Mouse (Mus musculus) heart, embryonic 11.5 days (tissue): ENCODE data around the gene Eps8l2. TPM values are rescaled to one million over a fixed set of nuclear protein-coding genes. Genes with fewer than 3 reads are reported as not detected.

Experiments used
- ATAC-seq: fragments of 200-750 bp; cut with Nextera tagmentation; replicated peaks from 2 replicates; pipeline ENCODE4 v1.8.0; 2017; ENCODE audit warnings: moderate library complexity; ENCODE audit not compliant: insufficient number of reproducible peaks, low FRiP score, low TSS enrichment
- H3K27ac ChIP-seq: fragments of 300-500 bp; sonication (generic); 2 replicates; pipeline ENCODE4 v1.5.1; 2014; ENCODE audit warnings: mild to moderate bottlenecking, low read depth, low read length
- H3K27me3 ChIP-seq: fragments of 300-500 bp; sonication (generic); 2 replicates; pipeline ENCODE4 v1.6.1; 2014; ENCODE audit warnings: mild to moderate bottlenecking, low read length, mixed read lengths; ENCODE audit not compliant: control insufficient read depth, insufficient read depth
- H3K36me3 ChIP-seq: fragments of 300-500 bp; sonication (generic); 2 replicates; pipeline ENCODE4 v1.6.1; 2014; ENCODE audit warnings: mild to moderate bottlenecking, low read length, moderate library complexity, mixed read lengths; ENCODE audit not compliant: control insufficient read depth, insufficient read depth
- H3K4me1 ChIP-seq: fragments of 300-500 bp; sonication (generic); 2 replicates; pipeline ENCODE4 v1.6.1; 2014; ENCODE audit warnings: low read length; ENCODE audit not compliant: control insufficient read depth, insufficient read depth
- H3K4me2 ChIP-seq: fragments of 300-500 bp; sonication (generic); 2 replicates; pipeline ENCODE4 v1.6.1; 2014; ENCODE audit warnings: mild to moderate bottlenecking, moderate library complexity
- H3K4me3 ChIP-seq: fragments of 300-500 bp; sonication (generic); 2 replicates; pipeline ENCODE4 v1.5.1; 2014; ENCODE audit warnings: low read depth, low read length
- H3K9ac ChIP-seq: fragments of 300-500 bp; sonication (generic); 2 replicates; pipeline ENCODE4 v1.6.1; 2014; ENCODE audit warnings: mild to moderate bottlenecking, low read depth, low read length, moderate library complexity
- H3K9me3 ChIP-seq: fragments of 300-500 bp; sonication (generic); replicated peaks from 2 replicates; pipeline ENCODE4 v1.6.1; 2016; ENCODE audit warnings: low read length; ENCODE audit not compliant: control insufficient read depth
- WGBS: fragments of 180-500 bp; shearing (Covaris S2); extraction: QIAGEN DNeasy Blood & Tissue Kit; methylation state at CpG from one replicate; pipeline ENCODE4 v1.1.7; 2014; ENCODE audit not compliant: insufficient replicate concordance; 5-methylcytosine and 5-hydroxymethylcytosine counted together
- polyA plus RNA-seq: library from polyadenylated mRNA; unstranded; fragments of >200 nt; fragmentation: Nextera tagmentation; extraction: Ambion mirVana; gene quantifications from 2 replicates; pipeline ENCODE4 v1.2.1, GENCODE M21; 2014

The Eps8l2 gene
- polyA plus RNA-seq, 1 experiment from 2014 or later, result 0.82 TPM

DNA sequence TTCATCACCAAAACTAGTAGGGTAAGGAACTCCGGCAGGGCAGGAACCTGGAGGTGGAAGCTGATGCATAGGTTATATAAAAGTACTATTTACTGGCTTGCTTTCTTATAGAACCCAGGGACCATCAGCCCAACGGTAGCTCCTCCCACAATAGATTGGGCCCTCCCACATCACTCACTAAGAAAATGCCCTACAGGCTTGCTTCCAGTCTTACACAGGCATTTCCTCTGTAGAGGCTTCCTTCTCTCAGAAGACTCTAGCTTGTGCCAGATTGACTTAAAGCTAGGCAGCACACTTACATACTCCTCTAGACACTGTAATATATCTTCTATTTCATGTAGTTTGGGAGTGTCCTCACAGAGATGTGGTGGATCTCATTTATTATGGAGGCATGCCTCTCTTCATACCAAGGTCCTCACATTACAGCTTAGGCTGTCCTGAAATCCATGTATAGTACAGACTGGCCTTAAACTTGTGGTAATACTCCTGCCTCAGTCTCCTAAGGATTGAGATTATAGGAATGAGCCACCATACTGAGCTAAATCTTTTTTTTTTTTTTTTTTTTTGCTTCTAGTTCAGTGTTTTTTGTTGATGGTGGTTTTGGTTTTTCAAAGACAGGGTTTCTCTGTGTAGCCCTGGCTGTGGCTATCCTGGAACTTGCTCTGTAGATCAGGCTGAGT is 49.3 kb downstream of the Eps8l2 start:
- Histone ChIP-seq H3K27ac (no peak overlapping the region), H3K9ac (no peak overlapping the region), H3K9me3 (no peaks in the 10 kb centered on the region), H3K4me2 (no peak overlapping the region), H3K27me3 (peaks cover 5% of the 10 kb centered on the region; the same call in 1 of the 2 replicates), H3K4me3 (no peak overlapping the region), H3K4me1 (peaks cover 5% of the 10 kb centered on the region), H3K36me3 (no peaks in the 10 kb centered on the region)
- 50% methylated on average over 2 of the region's 2 CpGs for WGBS
- ATAC-seq, result no peak

DNA sequence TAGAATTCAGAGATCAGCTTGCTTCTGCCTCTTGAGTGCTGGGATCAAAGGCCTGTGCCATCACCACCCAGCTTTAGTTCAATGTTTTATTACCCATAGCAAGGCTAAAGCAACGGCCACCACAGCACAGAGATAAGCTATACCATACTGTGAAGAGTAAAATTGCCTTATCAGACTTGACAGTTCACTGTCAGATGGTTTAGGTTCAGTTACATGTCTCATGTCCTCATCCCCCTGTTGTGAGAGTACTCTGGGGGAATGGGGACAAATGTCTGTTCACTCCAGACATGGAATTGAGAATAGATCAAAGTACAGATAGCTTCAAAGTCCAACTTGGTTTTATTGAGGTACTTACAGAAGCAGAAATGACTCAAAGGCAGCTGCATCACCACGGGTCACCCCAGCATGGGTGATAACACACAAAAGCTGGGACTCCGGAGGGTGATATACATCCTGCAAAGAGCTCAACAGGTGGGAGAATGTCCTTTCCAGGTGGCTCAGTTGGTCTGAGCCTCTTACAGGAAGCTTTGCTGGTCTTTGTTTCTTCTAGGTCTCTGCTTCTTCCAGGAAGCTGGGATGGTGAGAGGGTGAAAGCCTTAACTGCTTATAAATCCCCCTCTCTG is 49.9 kb downstream of the Eps8l2 start:
- H3K27me3 ChIP-seq, result peaks cover 5% of the 10 kb centered on the region; the same call in 1 of the 2 replicates
- no peak for ATAC-seq
- peaks cover 8% of the 10 kb centered on the region for H3K4me1 ChIP-seq
- H3K27ac ChIP-seq, result no peak overlapping the region
- 49% methylated on average over 3 of the region's 3 CpGs for WGBS
- no peak overlapping the region for H3K4me2 ChIP-seq
- H3K9me3 ChIP-seq, result no peaks in the 10 kb centered on the region
- H3K4me3 ChIP-seq, result no peak overlapping the region
- H3K9ac ChIP-seq, result no peak overlapping the region
- no peaks in the 10 kb centered on the region for H3K36me3 ChIP-seq

DNA sequence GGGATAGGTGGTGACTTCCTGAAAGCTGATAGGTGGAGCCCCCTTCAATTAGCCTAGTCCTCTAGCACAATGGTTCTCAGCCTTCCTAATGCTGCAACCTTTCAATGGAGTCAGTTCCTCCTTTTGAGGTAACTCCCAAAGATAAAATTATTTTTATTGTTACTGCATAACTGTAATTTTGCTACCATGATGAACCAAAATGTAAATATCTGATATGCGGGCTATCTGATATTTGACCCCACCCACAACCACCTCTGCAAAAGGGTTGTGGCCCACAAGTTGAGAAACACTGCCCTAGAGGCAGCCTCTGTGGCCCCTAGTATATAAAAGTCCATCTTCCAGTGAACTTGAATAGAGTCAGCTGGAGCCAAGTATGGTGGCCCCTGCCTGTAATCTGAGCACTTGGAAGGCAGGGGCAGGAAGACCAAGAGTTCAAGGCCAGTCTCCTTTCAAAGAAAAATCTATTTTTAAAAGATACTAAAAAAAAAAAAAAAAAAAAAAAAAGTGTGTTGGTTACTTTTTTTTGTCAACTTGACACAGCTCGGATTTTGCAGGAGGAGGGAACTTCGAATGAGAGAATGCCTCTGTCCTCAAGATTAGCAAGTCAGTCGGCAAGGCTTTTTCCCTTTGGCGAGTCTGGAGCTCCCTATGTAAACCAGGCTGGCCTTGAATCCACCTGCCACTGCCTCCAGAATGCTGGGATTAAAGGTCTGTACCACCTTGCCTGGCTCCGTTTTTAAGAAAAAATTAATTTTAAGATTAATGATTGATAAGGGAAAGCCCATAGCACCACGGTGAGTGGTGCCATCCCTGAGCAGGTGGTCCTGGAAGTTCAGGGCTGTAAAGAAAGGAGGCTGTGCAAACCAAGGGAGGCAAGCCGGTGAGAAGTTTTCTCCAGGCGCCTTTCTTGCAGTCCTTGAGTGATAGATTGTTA is 51.9 kb downstream of the Eps8l2 start:
- Histone ChIP-seq H3K27ac (no peak overlapping the region), H3K27me3 (no peaks in the 10 kb centered on the region), H3K4me3 (no peak overlapping the region), H3K4me1 (peaks cover 8% of the 10 kb centered on the region), H3K9ac (no peak overlapping the region), H3K36me3 (no peaks in the 10 kb centered on the region), H3K9me3 (no peaks in the 10 kb centered on the region), H3K4me2 (peak overlapping the region; percentile 89)
- no peak for ATAC-seq
- 54% methylated on average over 9 of the region's 9 CpGs for WGBS

DNA sequence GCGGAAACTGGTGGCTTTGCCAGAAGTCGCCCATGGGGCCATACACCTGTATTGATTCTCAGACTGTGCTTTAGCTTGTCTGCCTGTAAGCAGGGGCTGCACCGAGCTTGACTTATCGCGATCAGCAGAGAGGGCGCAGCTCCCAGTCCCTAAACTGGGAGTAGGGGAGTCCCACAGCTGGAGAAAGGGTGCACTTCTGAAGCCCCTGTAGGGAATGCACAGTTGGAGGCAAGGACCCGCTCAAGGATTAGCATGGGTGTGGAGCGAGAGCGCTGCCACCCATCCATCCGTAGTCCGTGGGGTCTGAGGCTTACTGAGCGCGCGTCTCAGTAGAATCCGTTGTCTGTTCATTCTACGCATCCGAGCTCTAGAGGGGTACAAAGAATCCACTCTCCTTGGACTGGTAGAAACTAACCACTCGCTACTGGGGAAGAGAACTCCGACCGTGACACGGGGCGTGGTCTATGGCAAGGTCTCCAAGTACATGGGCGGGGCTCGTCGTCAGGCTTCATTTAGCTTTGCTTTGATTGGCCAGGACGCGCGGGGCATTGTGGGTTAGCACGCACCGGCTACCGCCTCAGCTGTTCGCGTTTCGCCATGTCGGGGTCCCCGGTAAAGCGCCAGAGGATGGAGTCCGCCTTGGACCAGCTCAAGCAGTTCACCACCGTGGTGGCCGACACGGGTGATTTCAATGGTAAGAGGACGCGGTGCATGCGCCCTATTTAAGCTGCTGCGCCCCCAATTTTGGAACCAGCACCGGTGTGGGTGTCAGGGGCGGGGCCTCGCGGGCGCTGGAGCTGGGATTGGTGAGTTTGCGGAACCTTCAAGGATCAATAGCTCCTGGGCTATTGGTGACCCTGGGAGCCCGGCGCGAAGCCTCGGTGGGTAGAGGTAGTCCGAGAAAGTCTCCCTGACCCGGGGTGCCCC is 53.2 kb downstream of the Eps8l2 start, which contains the start of gene Taldo1:
TSS of gene Taldo1 (plus strand) at position 575 of the 927 bp plus-strand sequence.
- peak within 1 kb of the TSS; percentile 79 for H3K9ac ChIP-seq
- H3K36me3 ChIP-seq, result no peaks in the 10 kb centered on the region
- H3K9me3 ChIP-seq, result no peaks in the 10 kb centered on the region
- H3K4me2 ChIP-seq, result peak within 1 kb of the TSS; percentile 89
- peaks cover 8% of the 10 kb centered on the region for H3K4me1 ChIP-seq
- H3K4me3 ChIP-seq, result peak within 1 kb of the TSS; percentile 78
- H3K27me3 ChIP-seq, result no peaks in the 10 kb centered on the region
- under 1% methylated on average over 57 of the region's 57 CpGs for WGBS
- H3K27ac ChIP-seq, result peak within 1 kb of the TSS; percentile 90
- ATAC-seq, result peak; percentile 93

DNA sequence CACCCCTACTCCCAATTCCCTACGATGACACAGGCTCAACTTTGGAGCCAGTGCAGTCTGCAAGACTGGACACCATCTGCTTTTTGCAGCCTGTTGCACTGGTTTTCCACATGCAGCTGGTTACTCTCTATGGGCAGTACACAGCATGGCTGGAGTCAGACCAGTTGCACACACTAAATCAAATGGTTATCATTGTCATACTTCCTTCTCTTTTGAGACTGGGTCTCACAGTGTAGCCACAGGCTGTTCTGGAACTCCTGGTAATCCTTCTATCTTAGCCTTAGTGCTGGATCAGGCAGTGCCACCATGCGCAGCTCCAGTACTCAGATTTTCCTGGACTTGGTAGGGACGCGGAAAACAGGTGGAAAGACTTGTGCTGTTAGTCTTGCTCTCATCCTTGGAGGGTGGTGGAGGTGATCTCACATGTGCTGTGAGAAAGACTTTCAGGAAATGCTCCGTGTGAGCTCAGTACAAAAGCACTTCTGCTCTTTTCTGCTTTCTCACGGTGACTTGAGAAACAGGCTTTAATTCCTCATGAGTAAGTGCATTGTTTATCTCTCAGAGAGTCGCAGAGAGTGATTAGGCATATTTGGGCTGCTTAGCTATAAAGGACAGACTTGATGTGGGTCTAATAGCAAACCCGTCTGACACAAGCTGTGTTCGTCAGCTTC is 54.0 kb downstream of the Eps8l2 start:
- no peak; the same call in 1 of the 2 replicates for ATAC-seq
- no peaks in the 10 kb centered on the region for H3K36me3 ChIP-seq
- peak overlapping the region; percentile 89 for H3K4me2 ChIP-seq
- H3K9me3 ChIP-seq, result no peaks in the 10 kb centered on the region
- H3K27me3 ChIP-seq, result no peaks in the 10 kb centered on the region
- peak overlapping the region; percentile 90 for H3K27ac ChIP-seq
- WGBS, result 26% methylated on average over 9 of the region's 9 CpGs
- H3K9ac ChIP-seq, result peak overlapping the region; percentile 79
- H3K4me3 ChIP-seq, result peak overlapping the region; percentile 78
- H3K4me1 ChIP-seq, result peaks cover 8% of the 10 kb centered on the region

DNA sequence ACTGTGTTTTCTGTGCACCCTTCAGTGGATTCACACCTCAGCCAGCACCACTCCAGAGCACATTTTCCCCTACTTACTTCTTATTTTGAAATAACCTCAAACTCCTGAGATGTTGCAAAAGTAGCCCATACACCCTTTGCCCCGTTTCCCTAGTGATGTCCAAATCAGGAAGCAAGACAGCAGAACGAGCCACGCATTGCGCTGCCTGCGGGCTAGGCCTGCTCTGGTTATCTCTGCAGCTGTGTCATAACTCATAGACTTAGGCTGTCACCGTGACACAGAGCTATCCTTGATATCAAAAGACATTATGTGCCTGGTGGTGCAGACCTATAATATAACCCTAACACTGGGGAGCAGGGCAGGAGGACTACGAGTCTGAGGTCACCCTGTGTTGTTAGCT is 55.5 kb downstream of the Eps8l2 start:
- H3K4me3 ChIP-seq, result no peak overlapping the region
- no peak overlapping the region for H3K4me2 ChIP-seq
- 80% methylated on average over 7 of the region's 7 CpGs for WGBS

DNA sequence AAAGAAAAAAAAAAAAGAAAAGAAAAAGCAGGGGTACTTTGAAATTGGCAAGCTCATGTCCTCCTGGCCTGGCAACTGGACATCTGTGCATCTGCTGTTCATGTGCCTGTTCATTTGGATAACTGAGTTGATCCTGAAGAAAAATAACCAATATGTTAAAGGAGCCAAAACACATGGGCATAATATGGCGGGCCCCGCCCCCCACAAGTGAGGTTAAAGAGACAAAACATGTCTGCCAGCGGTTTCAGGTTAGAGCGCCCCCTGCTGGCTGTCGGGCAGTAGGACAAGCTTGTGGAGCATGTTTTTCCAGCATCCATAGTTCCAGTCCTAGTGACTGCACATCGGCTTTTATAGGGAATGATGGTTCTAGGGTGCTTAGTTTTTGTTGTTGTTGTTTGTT is 56.1 kb downstream of the Eps8l2 start:
- ATAC-seq, result no peak
- 18% methylated on average over 6 of the region's 6 CpGs for WGBS
- no peaks in the 10 kb centered on the region for H3K27me3 ChIP-seq
- no peak overlapping the region for H3K27ac ChIP-seq
- H3K4me1 ChIP-seq, result peaks cover 8% of the 10 kb centered on the region
- H3K4me2 ChIP-seq, result no peak overlapping the region
- no peak overlapping the region for H3K4me3 ChIP-seq
- no peak overlapping the region for H3K9ac ChIP-seq
- no peaks in the 10 kb centered on the region for H3K9me3 ChIP-seq
- peaks cover 5% of the 10 kb centered on the region; the same call in 1 of the 2 replicates for H3K36me3 ChIP-seq

More for the DNA sequence above, 55.5 kb downstream of the Eps8l2 start:
- Histone ChIP-seq H3K9me3 (no peaks in the 10 kb centered on the region), H3K27ac (no peak overlapping the region), H3K4me1 (peaks cover 8% of the 10 kb centered on the region), H3K27me3 (no peaks in the 10 kb centered on the region), H3K36me3 (peaks cover 5% of the 10 kb centered on the region; the same call in 1 of the 2 replicates), H3K9ac (no peak overlapping the region)
- no peak for ATAC-seq
